In the genomic region with DNA sequence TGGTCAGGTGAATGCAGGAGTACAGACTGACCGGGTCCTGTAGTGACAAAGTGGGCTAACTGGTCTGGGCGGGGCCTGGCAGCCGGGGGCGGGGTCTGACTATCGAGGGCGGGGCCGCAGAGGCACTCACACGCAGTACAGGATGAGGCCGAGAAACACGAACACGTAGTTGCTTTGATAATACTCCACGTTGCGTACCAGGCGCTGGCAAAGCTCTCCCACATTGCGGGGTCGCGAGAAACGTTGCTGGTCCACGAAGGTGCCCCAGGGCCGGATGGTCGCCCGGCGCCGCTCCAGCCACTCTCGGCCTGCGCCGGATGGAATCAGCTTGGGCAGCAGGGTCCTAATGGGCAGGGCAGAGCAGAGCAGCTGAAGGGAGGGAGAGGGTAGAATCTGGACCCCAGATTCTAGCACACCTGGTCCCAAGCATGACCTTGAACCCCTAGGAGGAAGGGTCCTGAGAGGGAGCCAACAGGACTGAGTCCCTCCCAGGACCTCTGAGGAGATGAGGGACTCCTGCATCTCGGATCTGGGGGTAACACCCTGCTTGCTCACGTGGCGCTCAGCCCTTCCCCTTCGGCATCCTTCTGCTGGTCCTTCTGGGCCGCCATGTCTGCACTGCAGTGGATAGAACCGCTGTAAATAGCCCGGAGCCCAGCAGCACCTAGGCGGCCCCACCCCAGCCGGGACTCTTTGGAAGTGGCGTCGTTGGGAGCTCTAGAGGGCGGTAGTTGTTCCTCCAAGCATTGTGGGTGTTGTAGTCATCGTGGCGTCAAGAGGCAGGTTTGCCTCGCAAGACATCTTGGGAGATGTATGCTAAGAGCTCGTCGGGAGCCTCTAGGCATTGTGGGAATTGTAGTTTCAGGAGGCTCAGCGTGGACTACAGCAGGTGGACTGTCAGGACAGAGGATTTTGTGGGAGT, we compare ENCODE assay signal across 8 mouse cellular contexts. TPM values are rescaled to one million over a fixed set of nuclear protein-coding genes. Genes with fewer than 3 reads are reported as not detected.
DNase-seq lines count a peak whose midpoint lies in the region; ATAC-seq and TF ChIP-seq lines count a peak whose summit lies in the region.

A gene (minus strand): TSS at position 783 of the 922 bp plus-strand sequence.

- peak within 1 kb of the TSS; percentile 82 for H3K27ac ChIP-seq in embryonic facial prominence, embryonic 14.5 days (replicated peaks; ENCODE audit: low read depth, low read length)
- peak within 1 kb of the TSS; percentile 93 for H3K27ac ChIP-seq in heart, adult 2 months
- H3K27ac ChIP-seq in limb, embryonic 13.5 days: peak within 1 kb of the TSS; percentile 61; the same call in 1 of the 2 replicates
- peak within 1 kb of the TSS; percentile 87 for H3K27ac ChIP-seq in midbrain, embryonic 16.5 days (ENCODE audit: low read length)

- peak within 1 kb of the TSS; percentile 88 for H3K9ac ChIP-seq in embryonic facial prominence, embryonic 14.5 days (ENCODE audit: low read depth, low read length)
- peak within 1 kb of the TSS; percentile 88 for H3K9ac ChIP-seq in heart, adult 2 months (ENCODE audit: low read depth, low read length)
- peak within 1 kb of the TSS; percentile 89 for H3K9ac ChIP-seq in limb, embryonic 13.5 days
- H3K9ac ChIP-seq in midbrain, embryonic 16.5 days (ENCODE audit: low read depth, low read length): peak within 1 kb of the TSS; percentile 89

- intact Hi-C loops in heart, adult 2 months (cut with DNase I): loop anchor here (5.0 to 10.0 kb wide), 3 partner anchors 155 to 437 kb away; a partner anchor contains a TSS

- ATAC-seq in embryonic facial prominence, embryonic 14.5 days (ENCODE audit: low read depth): peak; percentile 96
- ATAC-seq in limb, embryonic 13.5 days (ENCODE audit: low FRiP score, low read depth): peak; percentile 95
- peak; percentile 93 for ATAC-seq in midbrain, embryonic 16.5 days

- TF ChIP-seq POLR2A in heart, adult 2 months (IDR thresholded peaks at IDR 0.05; ENCODE audit: insufficient read depth, low read depth, low read length): peak; percentile 94

- H3K27me3 ChIP-seq in embryonic facial prominence, embryonic 14.5 days (replicated peaks; ENCODE audit: control insufficient read depth, insufficient read depth, low read length): no peaks in the 10 kb centered on the region
- H3K27me3 ChIP-seq in heart, adult 2 months (ENCODE audit: control insufficient read depth, insufficient read depth, low read length): no peaks in the 10 kb centered on the region
- no peaks in the 10 kb centered on the region for H3K27me3 ChIP-seq in limb, embryonic 13.5 days
- no peaks in the 10 kb centered on the region for H3K27me3 ChIP-seq in midbrain, embryonic 16.5 days (ENCODE audit: control insufficient read depth, insufficient read depth, low read depth, low read length)

- peaks cover 4% of the 10 kb centered on the region for H3K4me1 ChIP-seq in embryonic facial prominence, embryonic 14.5 days (ENCODE audit: control insufficient read depth, insufficient read depth, low read length)
- H3K4me1 ChIP-seq in heart, adult 2 months (ENCODE audit: control insufficient read depth, insufficient read depth, low read length): peaks cover 1% of the 10 kb centered on the region; the same call in 1 of the 2 replicates
- peaks cover 8% of the 10 kb centered on the region for H3K4me1 ChIP-seq in limb, embryonic 13.5 days
- peaks cover 10% of the 10 kb centered on the region for H3K4me1 ChIP-seq in midbrain, embryonic 16.5 days (ENCODE audit: control insufficient read depth, insufficient read depth, low read length)

- TF ChIP-seq EP300 in heart, adult 2 months (IDR thresholded peaks at IDR 0.05; ENCODE audit: insufficient read depth, low read depth, low read length): 0 out of 2 replicates have a peak, but pooled peaks have one; percentile 23

- peak within 1 kb of the TSS; percentile 84 for H3K4me3 ChIP-seq in embryonic facial prominence, embryonic 14.5 days (ENCODE audit: low read depth, low read length)
- peak within 1 kb of the TSS; percentile 79 for H3K4me3 ChIP-seq in heart, adult 2 months
- peak within 1 kb of the TSS; percentile 83 for H3K4me3 ChIP-seq in limb, embryonic 13.5 days
- H3K4me3 ChIP-seq in midbrain, embryonic 16.5 days (ENCODE audit: low read depth, low read length): peak within 1 kb of the TSS; percentile 89

- no peaks in the 10 kb centered on the region for H3K36me3 ChIP-seq in embryonic facial prominence, embryonic 14.5 days (ENCODE audit: control insufficient read depth, insufficient read depth, low read length)
- peaks cover 3% of the 10 kb centered on the region for H3K36me3 ChIP-seq in heart, adult 2 months (ENCODE audit: control insufficient read depth, insufficient read depth, low read length)
- H3K36me3 ChIP-seq in limb, embryonic 13.5 days: peaks cover 8% of the 10 kb centered on the region
- H3K36me3 ChIP-seq in midbrain, embryonic 16.5 days (ENCODE audit: control insufficient read depth, insufficient read depth, low read length): peaks cover 5% of the 10 kb centered on the region

- no peaks in the 10 kb centered on the region for H3K79me2 ChIP-seq in heart, adult 2 months (replicated peaks; ENCODE audit: control insufficient read depth, insufficient read depth, low read length)

- TF ChIP-seq CTCF in heart, adult 2 months (IDR thresholded peaks at IDR 0.05): peak; percentile 59

- no peaks in the 10 kb centered on the region for H3K9me3 ChIP-seq in embryonic facial prominence, embryonic 14.5 days (ENCODE audit: control insufficient read depth, low read length)
- no peaks in the 10 kb centered on the region for H3K9me3 ChIP-seq in limb, embryonic 13.5 days
- H3K9me3 ChIP-seq in midbrain, embryonic 16.5 days (replicated peaks; ENCODE audit: control insufficient read depth, low read length, poor library complexity, severe bottlenecking): no peaks in the 10 kb centered on the region

- H3K4me2 ChIP-seq in embryonic facial prominence, embryonic 14.5 days (ENCODE audit: low read depth, low read length): peak within 1 kb of the TSS; percentile 75
- peak within 1 kb of the TSS; percentile 79 for H3K4me2 ChIP-seq in limb, embryonic 13.5 days (replicated peaks)
- peak within 1 kb of the TSS; percentile 70 for H3K4me2 ChIP-seq in midbrain, embryonic 16.5 days (ENCODE audit: low read length)

- DNase-seq in 3T3-L1 (ENCODE audit: low read depth, low spot score): peak; percentile 93
- peak; percentile 61 to 72 for DNase-seq in adrenal gland, postnatal 4 days (ENCODE audit: low spot score in 2 of 2)
- DNase-seq in embryonic facial prominence, embryonic 14.5 days (ENCODE audit: low spot score): peak; percentile 99
- DNase-seq in heart, adult 2 months: peak; percentile 91 to 95
- peak; percentile 94 to 98 for DNase-seq in kidney, adult 8-10 months
- DNase-seq in spleen, postnatal 10 days (ENCODE audit: low spot score in 2 of 2): peak; percentile 84 to 90

- 0% methylated on average over 44 of the region's 45 CpGs for WGBS in embryonic facial prominence, embryonic 14.5 days
- WGBS in heart, adult 2 months: under 1% methylated on average over 45 of the region's 45 CpGs
- WGBS in limb, embryonic 13.5 days: 0% methylated on average over 45 of the region's 45 CpGs
- WGBS in midbrain, embryonic 16.5 days: under 1% methylated on average over 45 of the region's 45 CpGs

RNA-seq across cellular contexts. Expression of the gene that starts here (rescaled TPM):
- 100 to 1,000 TPM; 204 to 208 TPM for total RNA-seq in adrenal gland, postnatal 4 days (2021)
- 218 and 219 TPM in 2 replicates for polyA plus RNA-seq in embryonic facial prominence, embryonic 14.5 days (2014; fragmentation: Nextera tagmentation; extraction: Ambion mirVana)
- total RNA-seq in heart, adult 2 months (2021): 100 to 1,000 TPM; 299 to 358 TPM
- polyA plus RNA-seq in heart, adult 2 months (2012; rRNA removed): 467 and 472 TPM in 2 replicates
- polyA plus RNA-seq in limb, embryonic 13.5 days (2015; fragmentation: Nextera tagmentation; extraction: Ambion mirVana): 138 and 146 TPM in 2 replicates
- 288 and 310 TPM in 2 replicates for polyA plus RNA-seq in midbrain, embryonic 16.5 days (2015; fragmentation: Nextera tagmentation; extraction: Ambion mirVana)

Comparison
In these comparisons a context has a peak if more than half of its experiments do, and no peak if none do; other contexts are left out.
1. Peak in every context shown above with its lines: DNase-seq, ATAC-seq, H3K4me3 ChIP-seq and H3K27ac ChIP-seq.